Mouse (Mus musculus) MEL (cell line): ENCODE results near the gene Snx29. TPM values are rescaled to one million over a fixed set of nuclear protein-coding genes. Genes with fewer than 3 reads are reported as not detected.
A peak's percentile ranks its signal among the peaks of the same experiment; 100 is the strongest.
"Not testable (repeated sequence)": the region's sequence is repeated elsewhere in the genome, so short reads cannot be mapped to it uniquely, and the experiment has no call there.

ENCODE experiments used
- DNase-seq: peaks from one replicate; pipeline ENCODE4 v3.0.0; 2011; ENCODE audit warnings: low read depth, low spot score
- H3K27ac ChIP-seq: 2 replicates; pipeline ENCODE4 v1.5.1; 2012; ENCODE audit warnings: low read depth, mild to moderate bottlenecking, control low read depth, low read length, moderate library complexity; ENCODE audit not compliant: control insufficient read depth
- H3K27me3 ChIP-seq, 2 experiments: fragments of 150-350 bp in 1 of 2; sonication (generic) in 1 of 2; 2 replicates each; pipeline ENCODE4 v1.6.1; 2012; ENCODE audit warnings: low read length in 2 of 2, mild to moderate bottlenecking in 2 of 2, improper control_type of control experiment in 1 of 2, moderate library complexity in 1 of 2; ENCODE audit not compliant: insufficient read depth in 2 of 2, control insufficient read depth in 1 of 2
- H3K36me3 ChIP-seq, 2 experiments: 2 replicates each; pipeline ENCODE4 v1.6.1; 2012 to 2014; ENCODE audit warnings: low read length in 2 of 2, improper control_type of control experiment in 1 of 2, inconsistent platforms in 1 of 2, mild to moderate bottlenecking in 1 of 2; ENCODE audit not compliant: insufficient read depth in 2 of 2, control insufficient read depth in 1 of 2
- H3K4me1 ChIP-seq, 2 experiments: fragments of 150-350 bp in 1 of 2; sonication (generic) in 1 of 2; 2 replicates each; pipeline ENCODE4 v1.6.1; 2012; ENCODE audit warnings: low read length in 2 of 2, improper control_type of control experiment in 1 of 2, mild to moderate bottlenecking in 1 of 2; ENCODE audit not compliant: insufficient read depth in 2 of 2, control insufficient read depth in 1 of 2
- H3K4me3 ChIP-seq, 2 experiments: fragments of 150-350 bp in 1 of 2; sonication (generic) in 1 of 2; 2 replicates each; pipeline ENCODE4 v1.5.1; 2012; ENCODE audit warnings: low read depth in 2 of 2, low read length in 2 of 2, mild to moderate bottlenecking in 2 of 2, moderate library complexity in 2 of 2, control low read depth in 1 of 2, improper control_type of control experiment in 1 of 2; ENCODE audit not compliant: control insufficient read depth in 1 of 2, insufficient read depth in 1 of 2
- H3K79me2 ChIP-seq: 2 replicates; pipeline ENCODE4 v1.6.1; 2012; ENCODE audit warnings: mild to moderate bottlenecking, low read length, moderate library complexity; ENCODE audit not compliant: control insufficient read depth, poor library complexity, insufficient read depth
- H3K9ac ChIP-seq: 2 replicates; pipeline ENCODE4 v1.6.1; 2012; ENCODE audit warnings: low read depth, mild to moderate bottlenecking, control low read depth, low read length, moderate library complexity; ENCODE audit not compliant: control insufficient read depth, poor library complexity, severe bottlenecking
- H3K9me3 ChIP-seq: fragments of 150-350 bp; sonication (generic); replicated peaks from 2 replicates; pipeline ENCODE4 v1.6.1; 2012; ENCODE audit warnings: mild to moderate bottlenecking, low read length, improper control_type of control experiment, moderate library complexity; ENCODE audit not compliant: insufficient read depth
- CHD2 ChIP-seq: IDR thresholded peaks from 2 replicates; pipeline ENCODE4 v1.6.1; 2011; ENCODE audit warnings: low read length, improper control_type of control experiment
- CTCF ChIP-seq, 3 experiments: IDR thresholded peaks in 2 of 3; conservative IDR thresholded peaks in 1 of 3; 2 replicates each; pipeline ENCODE4 v1.5.1; 2011 to 2012; ENCODE audit warnings: low read length in 3 of 3, low read depth in 2 of 3, mild to moderate bottlenecking in 2 of 3, improper control_type of control experiment in 1 of 3, inconsistent platforms in 1 of 3, mixed read lengths in 1 of 3, moderate library complexity in 1 of 3; ENCODE audit not compliant: control insufficient read depth in 1 of 3, insufficient read depth in 1 of 3, poor library complexity in 1 of 3, severe bottlenecking in 1 of 3
- E2F4 ChIP-seq: IDR thresholded peaks from 2 replicates; pipeline ENCODE4 v1.6.1; 2011; ENCODE audit warnings: low read depth, low read length, improper control_type of control experiment, borderline replicate concordance
- ELF1 ChIP-seq: IDR thresholded peaks from 2 replicates; pipeline ENCODE4 v1.6.1; 2014; ENCODE audit warnings: low read depth, mild to moderate bottlenecking, inconsistent platforms, low read length, improper control_type of control experiment, moderate library complexity
- ETS1 ChIP-seq: IDR thresholded peaks from 2 replicates; pipeline ENCODE4 v1.6.1; 2012; ENCODE audit warnings: low read depth, mild to moderate bottlenecking, inconsistent platforms, low read length, improper control_type of control experiment, moderate library complexity
- GABPA ChIP-seq: IDR thresholded peaks from 2 replicates; pipeline ENCODE4 v1.6.1; 2012; ENCODE audit warnings: low read depth, mild to moderate bottlenecking, inconsistent platforms, low read length, improper control_type of control experiment, moderate library complexity
- JUND ChIP-seq: IDR thresholded peaks from 2 replicates; pipeline ENCODE4 v1.6.1; 2011; ENCODE audit warnings: low read depth, mild to moderate bottlenecking, improper control_type of control experiment, low read length
- KAT2A ChIP-seq: conservative IDR thresholded peaks from 2 replicates; pipeline ENCODE4 v1.6.1; 2012; ENCODE audit warnings: low read depth, low read length, improper control_type of control experiment, inconsistent platforms
- MAX ChIP-seq: IDR thresholded peaks from 2 replicates; pipeline ENCODE4 v1.6.1; 2011; ENCODE audit warnings: low read length, improper control_type of control experiment
- MXI1 ChIP-seq: IDR thresholded peaks from 2 replicates; pipeline ENCODE4 v1.6.1; 2011; ENCODE audit warnings: mild to moderate bottlenecking, low read depth, low read length, improper control_type of control experiment
- NELFE ChIP-seq: IDR thresholded peaks from 2 replicates; pipeline ENCODE4 v1.6.1; 2011; ENCODE audit warnings: low read depth, low read length, improper control_type of control experiment
- NRF1 ChIP-seq: IDR thresholded peaks from 2 replicates; pipeline ENCODE4 v1.6.1; 2014; ENCODE audit warnings: low read depth, mild to moderate bottlenecking, inconsistent platforms, low read length, improper control_type of control experiment, moderate library complexity; ENCODE audit not compliant: poor library complexity, insufficient read depth, severe bottlenecking
- POLR2AphosphoS2 ChIP-seq: IDR thresholded peaks from 2 replicates; pipeline ENCODE4 v1.6.1; 2011; ENCODE audit warnings: low read length, improper control_type of control experiment
- POLR2AphosphoS5 ChIP-seq: IDR thresholded peaks from 2 replicates; pipeline ENCODE4 v1.6.1; 2012; ENCODE audit warnings: low read depth, borderline replicate concordance, mild to moderate bottlenecking, inconsistent platforms, low read length, moderate library complexity, mixed read lengths
- RCOR1 ChIP-seq: IDR thresholded peaks from 2 replicates; pipeline ENCODE4 v1.6.1; 2012; ENCODE audit warnings: low read depth, mild to moderate bottlenecking, inconsistent platforms, low read length, improper control_type of control experiment
- SIN3A ChIP-seq: IDR thresholded peaks from 2 replicates; pipeline ENCODE4 v1.6.1; 2012; ENCODE audit warnings: low read length, improper control_type of control experiment, inconsistent platforms
- SMC3 ChIP-seq: IDR thresholded peaks from 2 replicates; pipeline ENCODE4 v1.6.1; 2011; ENCODE audit warnings: low read depth, low read length, improper control_type of control experiment
- TAL1 ChIP-seq: IDR thresholded peaks from 2 replicates; pipeline ENCODE4 v1.6.1; 2012; ENCODE audit warnings: mild to moderate bottlenecking, inconsistent platforms, low read length, moderate library complexity, mixed read lengths
- TBP ChIP-seq: IDR thresholded peaks from 2 replicates; pipeline ENCODE4 v1.8.0; 2011; ENCODE audit warnings: low read depth, low read length, improper control_type of control experiment
- UBTF ChIP-seq: IDR thresholded peaks from 2 replicates; pipeline ENCODE4 v1.6.1; 2012; ENCODE audit warnings: low read depth, mild to moderate bottlenecking, inconsistent platforms, low read length, improper control_type of control experiment, moderate library complexity, borderline replicate concordance; ENCODE audit not compliant: insufficient read depth
- ZC3H11A ChIP-seq: IDR thresholded peaks from 2 replicates; pipeline ENCODE4 v1.6.1; 2012; ENCODE audit warnings: low read depth, mild to moderate bottlenecking, inconsistent platforms, low read length, improper control_type of control experiment
- ZNF384 ChIP-seq: IDR thresholded peaks from 2 replicates; pipeline ENCODE4 v1.6.1; 2012; ENCODE audit warnings: low read depth, mild to moderate bottlenecking, inconsistent platforms, low read length, improper control_type of control experiment
- polyA plus RNA-seq, 2 experiments: library from polyadenylated mRNA; stranded (reverse) in 1 of 2; unstranded in 1 of 2; fragments of >175 nt in 1 of 2; fragments of >200 nt in 1 of 2; gene quantifications; 2 replicates each; pipeline versions ENCODE4 v1.2.1 to v1.2.4; 2012; ENCODE audit warnings: low replicate concordance in 2 of 2, low read depth in 1 of 2; ENCODE audit not compliant: insufficient read length in 2 of 2, insufficient read depth in 1 of 2, missing spikeins in 1 of 2
- total RNA-seq: library from RNA; depleted of rRNA; stranded (reverse); fragments of 300-350 nt; gene quantifications from 2 replicates; pipeline ENCODE4 v1.2.3, GENCODE M21; 2012

Snx29 gene
- total and polyA plus RNA-seq, 3 experiments = 0.72 to 0.73 TPM; not detected in 1

GRCm38 (mm10) chr16:11423611-11424297, 101.0 kb downstream of the Snx29 start:
- H3K4me3 ChIP-seq, H3K79me2 ChIP-seq, H3K9ac ChIP-seq, H3K27ac ChIP-seq, H3K9me3 ChIP-seq, H3K4me1 ChIP-seq, H3K36me3 ChIP-seq, H3K27me3 ChIP-seq: not testable (repeated sequence)
- TF ChIP-seq SMC3 (peak; percentile 33), CTCF (IDR thresholded peaks at IDR 0.05 in 2 of 3, conservative IDR thresholded peaks at IDR 0.05 in 1 of 3; ENCODE audit: control insufficient read depth in 1 of 3, insufficient read depth in 1 of 3, low read depth in 2 of 3, low read length in 3 of 3, poor library complexity in 1 of 3, severe bottlenecking in 1 of 3) (peak; percentile 35 to 48 (median 43))
- peak; percentile 51 for DNase-seq

GRCm38 (mm10) chr16:11424568-11425145, 101.9 kb downstream of the Snx29 start:
- no peak overlapping the region for H3K27ac ChIP-seq
- H3K9me3 ChIP-seq = no peaks in the 10 kb centered on the region
- no peaks in the 10 kb centered on the region; a peak in 1 of 4 replicates for H3K4me1 ChIP-seq
- TF ChIP-seq RCOR1 (no peak), MXI1 (no peak), POLR2AphosphoS2 (no peak), NRF1 (no peak), MAX (no peak), TBP (no peak), JUND (no peak), CHD2 (no peak), ELF1 (no peak), ZNF384 (no peak), POLR2AphosphoS5 (no peak), SIN3A (no peak), ETS1 (no peak), TAL1 (no peak), ZC3H11A (no peak), GABPA (no peak), KAT2A (no peak), NELFE (no peak), E2F4 (no peak), UBTF (no peak)
- no peak overlapping the region for H3K9ac ChIP-seq
- no peak overlapping the region for H3K4me3 ChIP-seq
- H3K36me3 ChIP-seq = no peaks in the 10 kb centered on the region
- H3K27me3 ChIP-seq = no peaks in the 10 kb centered on the region
- no peaks in the 10 kb centered on the region for H3K79me2 ChIP-seq
- no peak for DNase-seq
